Mouse (Mus musculus) urinary bladder, postnatal 25 days (tissue): Measurements from ENCODE around the gene Thop1.
A peak's percentile ranks its signal among the peaks of the same experiment; 100 is the strongest.
"Not testable (repeated sequence)": the region's sequence is repeated elsewhere in the genome, so short reads cannot be mapped to it uniquely, and the experiment has no call there.

ENCODE experiments used
- DNase-seq: peaks from one replicate; pipeline ENCODE4 v3.0.0; 2022; ENCODE audit warnings: low spot score

Gene Thop1

DNA sequence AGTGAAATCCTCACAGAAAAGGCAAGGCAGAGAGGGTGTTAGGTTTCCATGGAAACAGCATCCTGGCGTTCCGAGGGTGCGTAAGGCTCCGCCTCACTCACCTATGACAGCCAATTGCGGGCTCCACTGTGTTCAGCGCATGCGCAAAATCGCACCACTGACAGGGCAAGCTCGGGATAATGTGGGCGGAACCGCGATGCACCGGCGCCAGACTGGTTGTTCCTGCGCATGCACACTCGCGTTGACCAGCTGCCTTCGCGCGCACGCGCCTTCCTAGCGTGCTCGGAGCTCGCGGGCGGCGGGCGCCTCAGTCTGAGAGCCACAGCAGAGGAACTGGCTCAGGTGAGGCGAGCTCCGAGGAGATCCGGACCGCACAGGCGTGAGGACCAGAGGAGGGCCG, at the start of gene Thop1:
Gene Thop1 (plus strand): TSS at position 200 of the 400 bp plus-strand sequence.
- DNase-seq: peak; percentile 94

DNA sequence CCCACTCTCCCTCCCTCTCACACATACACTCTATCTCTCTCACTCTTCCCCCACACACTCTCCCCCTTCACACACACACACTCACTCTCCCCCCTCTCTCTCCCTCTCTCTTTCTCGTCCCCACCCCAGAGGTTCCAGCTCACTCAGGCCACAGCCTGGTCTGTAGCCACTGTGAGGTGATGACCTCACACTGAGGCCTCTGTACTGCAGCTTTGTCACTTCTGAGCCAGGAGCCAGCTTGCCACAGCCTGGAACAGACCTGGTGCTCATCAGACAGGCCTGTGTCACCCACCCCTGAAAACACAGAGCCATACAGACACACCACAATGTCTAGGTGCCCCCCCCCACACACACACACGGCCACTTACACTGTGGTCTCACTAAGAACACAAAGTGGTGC, 49.6 kb upstream of the Thop1 start:
- no peak for DNase-seq

DNA sequence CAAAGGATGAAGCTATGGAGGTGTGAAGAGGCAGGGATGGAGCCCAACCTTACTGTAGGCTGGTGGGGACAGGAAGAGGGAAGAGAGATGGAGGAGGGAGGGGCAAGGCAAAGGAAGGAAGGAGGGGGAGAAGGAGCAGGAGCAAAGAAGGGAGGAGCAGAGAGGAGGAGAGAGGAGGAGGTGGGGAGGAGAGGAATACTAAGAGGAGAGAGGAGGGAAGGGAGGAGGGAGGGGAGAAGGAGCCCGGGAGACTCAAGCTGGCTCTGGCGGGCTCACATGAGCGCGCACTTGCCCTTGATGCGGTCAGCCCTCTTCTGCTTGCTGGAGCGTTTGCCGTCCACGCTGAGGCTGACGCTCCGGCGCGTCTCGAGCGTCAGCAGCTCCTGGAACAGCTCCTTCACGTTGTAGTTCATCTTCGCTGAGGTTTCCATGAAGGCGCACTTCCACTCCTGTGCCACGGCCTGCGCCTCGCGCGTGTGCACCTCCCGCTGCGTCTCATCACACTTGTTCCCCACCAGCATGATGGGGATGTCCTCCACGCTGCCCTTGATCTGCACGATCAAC, 48.2 kb upstream of the Thop1 start:
- no peak for DNase-seq

DNA sequence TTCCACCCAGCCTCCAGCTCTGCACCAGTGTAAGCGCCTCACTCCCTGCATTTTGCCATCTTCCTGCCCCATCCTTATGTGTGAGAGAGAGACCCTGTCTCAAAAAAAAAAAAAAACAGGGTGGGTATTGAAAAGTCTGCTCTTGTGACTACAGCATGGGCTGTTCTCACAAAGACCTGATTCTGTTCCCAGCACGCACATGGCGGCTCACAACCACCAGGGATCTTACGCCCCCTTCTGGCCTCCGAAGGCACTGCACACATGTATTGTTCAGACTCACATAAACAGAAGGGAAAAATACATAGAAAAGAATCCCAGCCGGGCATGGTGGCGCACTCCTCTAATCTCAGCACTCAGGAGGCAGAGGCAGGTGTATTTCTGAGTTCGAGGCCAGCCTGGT, 47.1 kb upstream of the Thop1 start:
- DNase-seq: no peak

DNA sequence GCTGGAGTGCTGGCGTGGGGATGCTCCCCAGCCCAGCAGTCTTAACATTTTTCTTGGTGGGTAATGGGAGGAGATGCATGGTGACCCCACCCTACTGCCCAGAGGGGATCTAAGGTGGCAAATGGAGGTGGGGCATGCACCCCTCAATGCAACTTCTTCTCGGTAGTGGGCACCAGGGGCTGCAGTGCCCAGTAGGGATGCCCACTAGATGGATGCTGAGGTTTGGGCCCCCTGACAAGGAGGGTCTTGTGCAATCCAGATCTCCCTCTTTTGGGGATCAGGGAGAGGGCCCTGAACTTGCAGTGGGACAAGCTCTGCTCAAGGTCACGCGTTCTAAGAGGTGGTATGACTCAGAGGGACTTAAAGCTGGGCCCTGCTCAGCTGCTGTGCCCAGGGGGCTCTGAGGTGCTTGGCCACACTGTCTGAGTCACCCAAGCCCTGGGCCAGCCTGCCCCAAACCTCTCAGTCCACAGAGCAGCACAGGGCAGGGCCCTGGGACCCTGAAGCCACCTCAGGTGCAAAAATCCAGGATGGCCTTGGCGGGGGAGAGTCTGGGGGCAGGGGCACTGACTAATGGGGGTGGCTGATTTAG, 45.4 kb upstream of the Thop1 start:
- DNase-seq: no peak

DNA sequence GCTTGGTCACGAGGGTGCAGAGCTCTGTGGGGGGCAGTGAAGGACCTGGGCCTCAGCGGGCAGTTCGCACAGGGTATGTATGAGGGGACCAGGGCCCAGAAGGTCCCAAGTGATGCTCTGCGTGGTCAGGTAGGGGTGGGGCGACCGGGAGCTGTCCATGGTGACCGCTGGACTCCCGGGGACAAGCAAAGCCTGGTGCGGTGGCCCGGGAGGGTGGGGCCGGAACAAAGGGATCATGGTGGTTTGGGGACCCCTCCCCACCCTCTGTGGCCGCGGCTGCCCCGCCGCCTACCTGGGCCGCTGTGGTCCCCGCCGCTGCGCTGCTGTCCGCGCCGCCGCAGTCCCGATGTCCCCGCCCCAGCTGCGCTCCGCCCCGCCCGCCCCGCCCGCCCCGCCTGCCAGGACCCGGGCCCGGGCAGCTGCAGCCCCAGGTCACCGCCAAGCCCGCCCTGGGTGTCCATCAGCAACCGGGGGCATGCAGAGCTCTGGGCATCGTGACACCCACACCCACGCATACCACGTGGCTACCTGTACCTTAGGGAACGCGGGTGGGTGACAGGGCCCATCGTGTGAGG, 44.7 kb upstream of the Thop1 start:
- no peak for DNase-seq

DNA sequence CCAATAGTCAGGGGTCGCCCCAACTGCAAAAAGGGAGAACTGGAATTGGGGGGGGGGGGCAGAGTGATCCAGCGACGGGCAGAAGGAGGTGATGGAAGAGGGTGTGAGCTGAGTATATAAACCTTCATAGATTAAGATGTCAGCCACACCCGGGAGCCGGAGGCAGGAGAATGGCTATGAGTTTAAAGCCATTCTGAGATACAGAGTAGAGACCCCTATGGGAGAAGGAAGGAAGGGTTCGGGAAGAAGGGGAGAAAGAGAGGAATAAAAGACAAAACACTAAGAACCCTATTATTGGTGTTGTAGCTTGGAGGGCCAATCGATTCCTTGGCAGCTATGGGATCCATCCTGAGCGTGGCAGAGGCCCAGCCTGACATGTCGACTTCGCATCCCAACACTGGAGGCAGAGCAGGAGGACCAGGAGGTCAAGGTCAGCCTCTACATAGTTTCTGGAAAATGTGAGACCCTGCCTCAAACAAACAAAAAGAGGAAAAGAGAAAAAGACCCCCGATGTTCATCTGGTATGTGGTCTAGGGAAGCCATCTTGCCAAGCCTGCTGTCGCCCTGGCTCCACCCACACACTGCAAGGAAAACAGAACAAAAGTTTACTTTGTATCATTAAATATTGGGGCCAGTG, 44.1 kb upstream of the Thop1 start, which contains the start of gene Diras1:
Gene Diras1 (minus strand): TSS at position 24 of the 637 bp plus-strand sequence.
- DNase-seq: no peak

DNA sequence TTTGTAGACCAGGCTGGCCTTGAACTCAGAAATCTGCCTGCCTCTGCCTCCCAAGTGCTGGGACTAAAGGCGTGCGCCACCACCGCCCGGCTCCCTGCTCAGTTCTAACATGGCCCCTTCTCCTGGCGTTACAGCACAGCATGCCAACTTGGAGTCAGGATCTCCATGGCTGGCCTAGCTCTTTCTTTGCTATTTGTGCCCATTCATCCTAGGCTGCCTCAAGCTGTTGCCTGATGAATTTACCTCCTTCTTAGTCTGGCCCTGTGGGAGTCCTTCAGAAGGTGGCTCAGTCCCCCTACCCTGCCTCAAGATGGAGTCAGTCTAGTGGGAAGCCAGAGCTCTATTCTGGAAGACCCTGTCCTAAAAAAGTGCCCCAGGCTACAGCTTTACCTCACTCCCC, 43.0 kb upstream of the Thop1 start:
- DNase-seq: no peak

DNA sequence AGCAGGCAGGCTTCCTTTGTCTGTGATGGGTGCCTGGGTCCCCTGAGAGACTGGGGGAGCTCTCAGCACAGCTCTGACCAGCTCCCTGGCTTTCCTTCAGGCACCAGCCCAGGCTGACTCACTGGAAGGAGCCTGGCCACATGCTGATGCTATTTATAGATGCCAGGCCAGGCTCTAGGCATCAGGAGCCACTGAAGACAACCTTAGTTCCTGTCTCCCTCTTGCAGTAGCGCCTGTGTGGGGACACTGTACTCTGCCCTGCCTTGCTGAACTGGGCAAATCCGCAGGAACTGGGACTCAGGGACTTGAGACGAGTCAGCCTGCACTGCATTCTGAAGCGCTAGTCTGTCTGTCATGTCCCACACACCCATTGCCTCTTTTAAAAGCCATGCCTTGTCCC, 42.5 kb upstream of the Thop1 start:
- DNase-seq: no peak

DNA sequence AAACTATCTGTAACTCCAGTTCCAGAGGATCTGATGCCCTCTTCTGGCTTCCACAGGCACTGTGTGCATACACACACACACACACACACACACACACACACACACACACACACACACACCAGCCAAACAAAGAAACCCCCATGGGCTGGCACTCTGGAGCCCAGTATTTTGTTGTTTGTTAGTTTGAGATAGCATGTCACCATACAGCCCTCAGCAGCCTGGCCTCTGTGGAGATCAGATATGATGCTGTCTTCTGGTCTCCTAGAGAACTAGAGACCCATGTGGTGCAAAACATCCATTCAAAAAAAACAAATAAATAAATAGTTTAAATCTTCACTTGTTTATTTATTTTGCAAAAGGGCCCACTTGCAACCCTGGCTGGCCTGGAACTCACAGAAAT, 41.6 kb upstream of the Thop1 start:
- no peak for DNase-seq

DNA sequence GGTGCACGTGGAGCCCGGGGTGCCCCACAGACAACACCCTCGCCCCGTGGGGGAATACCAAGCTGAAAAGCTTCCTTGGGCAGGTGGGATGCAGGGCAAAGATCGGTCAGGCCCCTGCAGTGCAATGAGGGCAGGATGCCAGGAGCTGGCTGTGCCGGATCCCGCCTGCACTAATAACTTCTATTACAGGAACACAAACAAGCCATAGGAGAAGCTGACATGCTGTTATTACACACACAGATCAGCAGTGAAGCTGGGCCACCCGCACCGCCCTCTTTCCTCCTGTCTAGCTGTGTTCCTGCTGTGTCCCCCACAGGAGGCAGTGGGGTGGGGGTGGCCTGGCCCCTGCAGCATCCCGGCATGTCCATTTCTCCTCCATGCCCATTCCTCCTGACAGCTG, 40.8 kb upstream of the Thop1 start:
- no peak for DNase-seq

DNA sequence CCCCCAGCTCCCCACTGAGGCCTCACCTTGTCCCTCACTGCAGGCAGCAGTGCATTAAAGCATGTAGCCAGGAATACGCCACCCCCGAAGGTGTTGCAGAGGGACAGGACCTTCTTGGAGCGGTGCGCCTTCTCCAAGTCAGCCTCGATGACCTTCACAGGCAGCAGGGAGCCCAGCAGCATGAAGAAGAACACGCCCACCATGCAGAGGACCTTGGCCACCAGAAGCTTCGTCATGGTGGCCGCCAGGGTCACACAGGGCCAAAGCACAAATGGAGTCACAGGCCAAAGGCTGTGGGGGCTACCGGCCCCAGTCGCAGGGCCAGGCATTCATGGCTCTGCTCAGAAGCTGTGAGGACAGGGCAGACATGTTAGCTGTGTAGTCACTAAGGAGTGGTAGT, 36.2 kb upstream of the Thop1 start:
- no peak for DNase-seq

DNA sequence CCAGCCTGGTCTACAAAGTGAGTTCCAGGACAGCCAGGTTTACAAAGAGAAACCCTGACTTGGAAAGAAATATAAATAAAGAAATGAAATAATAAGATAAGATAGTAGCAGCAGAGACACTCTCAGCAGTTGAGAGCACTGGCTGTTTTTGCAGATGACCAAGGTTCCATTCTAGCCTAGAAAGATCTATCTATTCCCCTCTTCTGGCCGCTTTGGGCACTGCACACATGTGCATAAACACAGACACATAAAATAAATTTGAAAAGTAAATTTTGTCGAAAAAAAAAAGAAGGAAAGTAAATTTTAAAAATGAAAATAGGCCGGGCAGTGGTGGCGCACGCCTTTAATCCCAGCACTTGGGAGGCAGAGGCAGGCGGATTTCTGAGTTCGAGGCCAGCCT, 33.6 kb upstream of the Thop1 start:
- no peak for DNase-seq

DNA sequence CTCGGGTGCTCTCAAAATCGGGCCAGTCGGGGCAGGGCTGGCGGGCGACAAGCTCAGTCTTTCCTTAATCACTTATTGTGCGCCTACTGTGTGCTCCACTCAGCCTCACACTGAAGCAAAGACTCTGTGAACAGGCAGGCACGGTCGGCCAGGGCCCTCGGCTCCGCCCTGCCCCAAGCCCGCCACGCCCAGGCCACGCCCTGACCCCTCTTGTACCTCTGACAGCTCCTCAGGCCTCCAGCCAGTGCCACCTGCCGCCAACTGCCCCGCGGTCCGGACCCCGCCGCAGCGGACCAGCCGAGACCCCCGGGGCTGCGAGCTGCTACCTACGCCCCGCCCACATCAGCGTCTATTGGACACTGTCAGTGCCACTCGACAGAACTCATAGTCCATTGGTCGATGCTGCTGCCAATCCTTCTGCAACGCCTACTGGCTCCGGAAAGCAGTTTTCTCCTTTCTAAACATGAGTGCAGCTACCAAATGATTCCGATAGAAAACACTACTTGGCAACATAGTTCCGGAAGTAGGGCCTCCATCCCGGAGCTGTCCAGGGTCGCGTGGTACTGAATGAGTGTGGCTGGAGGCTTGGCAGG, 32.8 kb upstream of the Thop1 start, which contains the start of gene Slc39a3:
Gene Slc39a3 (minus strand): TSS at position 439 of the 593 bp plus-strand sequence.
- DNase-seq: peak; percentile 96

DNA sequence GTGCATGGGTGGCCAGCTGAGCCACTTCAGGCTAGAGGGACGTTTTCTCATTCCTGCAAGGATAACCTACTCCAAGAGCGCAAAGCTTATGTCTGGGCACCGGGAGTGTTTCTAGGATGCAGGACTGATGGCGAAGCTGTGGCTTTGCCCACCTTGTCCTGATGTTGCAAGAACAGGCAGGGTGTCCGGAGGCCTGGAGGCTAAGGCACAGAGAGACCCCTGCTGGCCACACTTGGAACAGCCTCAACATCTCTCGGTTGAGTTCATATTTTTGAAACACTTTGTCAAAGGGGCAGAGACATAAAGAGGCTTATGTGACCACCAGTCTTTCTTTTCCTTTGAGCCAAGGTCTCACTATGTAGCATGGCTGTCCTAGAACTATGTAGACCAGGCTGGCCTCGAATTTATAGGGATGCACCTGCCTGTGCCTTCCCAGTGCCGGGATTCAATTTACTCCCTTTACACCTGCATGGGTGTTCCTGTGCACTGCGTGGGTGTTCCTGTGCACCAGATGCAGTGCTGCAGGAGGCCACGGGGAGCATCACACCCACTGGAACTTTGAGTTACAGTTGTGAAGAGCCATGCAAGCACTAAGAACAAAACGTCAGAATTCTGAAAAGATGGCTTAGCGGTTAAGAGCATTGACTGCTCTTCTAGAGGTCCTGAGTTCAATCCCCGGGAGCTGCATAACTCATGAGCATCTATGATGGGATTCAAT, 28.2 kb upstream of the Thop1 start:
- peak; percentile 64 for DNase-seq

DNA sequence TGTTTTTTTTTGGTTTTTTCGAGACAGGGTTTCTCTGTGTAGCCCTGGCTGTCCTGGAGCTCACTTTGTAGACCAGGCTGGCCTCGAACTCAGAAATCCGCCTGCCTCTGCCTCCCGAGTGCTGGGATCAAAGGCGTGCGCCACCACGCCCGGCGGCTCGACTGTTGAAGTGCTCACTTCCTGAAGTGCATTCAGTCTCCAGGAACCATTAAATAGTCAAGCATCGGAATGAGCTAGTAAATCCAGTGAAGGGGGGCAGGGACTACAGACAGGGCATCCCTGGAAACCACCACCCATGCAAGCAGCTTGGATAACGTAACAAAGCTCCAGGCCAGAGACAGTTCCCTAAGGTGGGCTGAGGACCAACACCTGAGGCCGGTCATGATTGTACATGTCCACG, 24.6 kb upstream of the Thop1 start:
- DNase-seq: not testable (repeated sequence)

DNA sequence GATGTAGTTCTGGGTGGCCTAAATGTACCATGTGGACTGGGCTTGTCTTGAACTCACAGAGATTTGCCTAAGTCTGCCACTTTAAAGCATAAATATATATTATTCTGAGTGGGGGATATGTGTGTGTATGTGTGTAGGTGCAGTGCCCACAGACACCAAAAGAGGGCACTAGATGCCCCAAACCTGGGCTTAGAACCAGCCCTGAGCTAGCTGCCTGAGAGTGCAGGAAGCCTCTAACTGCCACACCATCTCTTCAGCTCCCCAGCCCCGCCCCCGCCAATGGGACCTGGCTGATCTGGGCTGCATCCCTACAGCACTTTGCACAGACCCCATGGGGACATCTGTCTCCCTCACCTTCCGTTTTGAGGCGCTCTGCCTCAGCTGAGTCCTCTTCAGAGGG, 19.2 kb upstream of the Thop1 start:
- no peak for DNase-seq

DNA sequence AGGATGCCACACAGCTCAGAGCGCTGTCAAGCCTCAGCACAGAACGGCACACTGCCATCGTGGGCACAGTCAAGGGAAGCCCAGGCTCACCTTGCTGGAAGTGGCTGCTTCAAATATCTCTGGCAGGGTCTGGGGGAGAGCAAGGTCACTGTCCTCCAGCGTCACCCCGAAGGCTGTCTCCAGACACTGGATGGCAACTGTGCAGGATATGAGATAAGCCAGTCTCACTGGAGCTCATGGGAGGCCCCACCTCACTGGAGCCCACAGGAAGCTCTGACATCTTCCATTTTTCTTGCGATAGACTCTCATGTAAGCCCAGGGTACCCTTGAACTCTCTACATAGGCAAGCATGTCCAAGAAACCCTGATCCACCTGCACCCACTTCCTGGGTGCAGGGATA, 18.7 kb upstream of the Thop1 start:
- no peak for DNase-seq

DNA sequence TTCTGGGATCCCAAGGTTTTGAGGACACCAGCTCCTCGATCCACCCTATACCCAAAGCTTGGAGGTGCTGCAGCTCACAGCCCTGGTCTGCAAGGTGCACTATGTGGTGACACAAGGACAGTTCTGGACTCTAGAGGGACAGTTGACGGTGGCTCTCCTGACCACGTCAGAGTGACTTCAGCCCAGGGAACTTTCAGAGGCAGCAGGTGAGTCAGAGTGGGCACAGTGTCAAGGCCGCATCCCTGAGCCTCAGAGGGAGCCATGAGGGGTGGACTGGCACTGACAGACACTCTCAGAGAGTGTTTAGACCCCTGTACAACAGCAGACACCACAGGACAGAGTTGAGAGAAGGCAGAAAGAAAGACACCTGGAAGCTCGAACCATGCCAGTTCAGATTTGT, 17.3 kb upstream of the Thop1 start:
- DNase-seq: no peak

DNA sequence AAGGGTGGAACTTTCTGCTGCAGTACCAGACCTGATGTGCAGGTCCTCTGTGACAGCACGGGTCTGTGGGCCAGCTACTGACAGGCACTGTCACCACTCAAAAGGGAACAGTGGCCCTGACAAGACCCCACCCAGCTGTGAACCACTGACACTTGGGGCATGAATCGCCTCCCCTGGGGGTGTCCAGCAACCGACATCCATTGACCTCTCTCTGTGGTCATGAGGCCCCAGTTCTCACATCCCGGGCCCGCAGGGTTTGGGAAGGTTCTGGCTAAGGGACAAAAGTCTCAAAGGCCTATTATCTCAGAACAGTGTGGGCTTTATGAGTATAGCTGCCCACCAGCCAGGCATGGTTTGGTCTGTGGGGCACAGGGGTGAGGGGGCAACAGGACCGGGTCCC, 14.7 kb upstream of the Thop1 start:
- DNase-seq: no peak

DNA sequence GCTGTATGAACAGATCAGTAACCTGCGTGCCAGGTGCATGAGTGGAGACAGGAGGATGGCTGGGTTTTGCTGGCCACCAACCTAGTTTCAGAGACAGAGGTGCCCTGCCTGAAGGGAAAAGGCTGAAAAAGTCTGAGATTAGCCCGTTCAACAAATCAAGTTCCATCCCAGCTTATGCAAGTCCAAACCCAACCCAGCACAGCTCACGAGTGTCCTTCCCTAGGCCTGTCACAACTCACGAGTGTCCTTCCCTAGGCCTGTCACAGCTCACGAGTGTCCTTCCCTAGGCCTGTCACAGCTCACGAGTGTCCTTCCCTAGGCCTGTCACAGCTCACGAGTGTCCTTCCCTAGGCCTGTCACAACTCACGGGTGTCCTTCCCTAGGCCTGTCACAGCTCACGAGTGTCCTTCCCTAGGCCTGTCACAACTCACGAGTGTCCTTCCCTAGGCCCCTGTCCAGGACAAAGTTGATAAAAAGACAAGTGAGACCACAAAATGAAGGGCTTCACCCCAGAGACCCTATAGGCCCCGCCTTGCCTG, 14.0 kb upstream of the Thop1 start:
- DNase-seq: not testable (repeated sequence)
